Mouse (Mus musculus): ENCODE results near the gene Lin54. TPM values are rescaled to one million over a fixed set of nuclear protein-coding genes. Genes with fewer than 3 reads are reported as not detected.
"Not testable (repeated sequence)": the region's sequence is repeated elsewhere in the genome, so short reads cannot be mapped to it uniquely, and the experiment has no call there.

The Lin54 gene
- polyA plus RNA-seq, 1 experiment from 2014 or later = 14.6 TPM

GRCm38 (mm10) chr5:100437917-100438316, 62.5 kb downstream of the Lin54 start:
- 92% methylated on average over 5 of the region's 5 CpGs for WGBS
- H3K27ac ChIP-seq (ENCODE audit: poor library complexity, severe bottlenecking) = no peak overlapping the region

DNA sequence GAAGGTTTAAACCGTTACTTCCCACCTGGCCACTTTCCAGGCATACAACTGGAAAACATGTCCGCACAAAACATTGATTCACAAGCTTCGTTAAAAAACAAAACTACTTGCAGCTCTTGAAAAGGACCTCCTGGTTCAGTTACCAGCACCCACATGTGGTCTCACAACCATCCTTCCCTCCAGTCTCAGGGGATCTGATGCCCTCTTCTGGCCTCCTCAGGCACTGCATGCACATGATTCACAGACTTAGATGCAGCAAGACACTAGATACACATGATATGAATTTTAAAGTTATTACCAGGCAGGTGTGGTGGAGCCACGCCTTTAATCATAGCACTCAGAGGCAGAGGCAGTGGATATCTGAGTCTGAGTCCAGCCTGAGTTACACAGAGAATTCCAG, 63.4 kb downstream of the Lin54 start:
- Histone ChIP-seq H3K27me3 (replicated peaks) (no peaks in the 10 kb centered on the region), H3K9ac (no peak overlapping the region), H3K27ac (ENCODE audit: poor library complexity, severe bottlenecking) (no peak overlapping the region), H3K4me3 (no peak overlapping the region), H3K36me3 (peaks cover 20% of the 10 kb centered on the region), H3K9me3 (replicated peaks) (peaks cover 6% of the 10 kb centered on the region; the same call in 1 of the 2 replicates), H3K4me1 (replicated peaks) (no peaks in the 10 kb centered on the region), H3K4me2 (no peak overlapping the region)
- 94% methylated on average over 4 of the region's 4 CpGs for WGBS
- ATAC-seq (ENCODE audit: insufficient number of reproducible peaks, low FRiP score) = no peak

More at GRCm38 (mm10) chr5:100437917-100438316, 62.5 kb downstream of the Lin54 start:
- peaks cover 6% of the 10 kb centered on the region; the same call in 1 of the 2 replicates for H3K9me3 ChIP-seq (replicated peaks)
- no peaks in the 10 kb centered on the region for H3K27me3 ChIP-seq (replicated peaks)
- no peak overlapping the region for H3K4me3 ChIP-seq
- H3K4me2 ChIP-seq = no peak overlapping the region
- no peak for ATAC-seq (ENCODE audit: insufficient number of reproducible peaks, low FRiP score)
- no peaks in the 10 kb centered on the region for H3K4me1 ChIP-seq (replicated peaks)
- no peak overlapping the region for H3K9ac ChIP-seq
- peaks cover 21% of the 10 kb centered on the region for H3K36me3 ChIP-seq

GRCm38 (mm10) chr5:100430966-100431365, 69.5 kb downstream of the Lin54 start:
- Histone ChIP-seq H3K4me1 (replicated peaks) (peaks cover 35% of the 10 kb centered on the region), H3K9me3 (replicated peaks) (no peaks in the 10 kb centered on the region), H3K36me3 (peaks cover 22% of the 10 kb centered on the region), H3K4me3 (no peak overlapping the region), H3K9ac (no peak overlapping the region), H3K4me2 (no peak overlapping the region), H3K27me3 (replicated peaks) (no peaks in the 10 kb centered on the region), H3K27ac (ENCODE audit: poor library complexity, severe bottlenecking) (no peak overlapping the region)
- no peak for ATAC-seq (ENCODE audit: insufficient number of reproducible peaks, low FRiP score)
- 77% methylated on average over 2 of the region's 2 CpGs for WGBS

DNA sequence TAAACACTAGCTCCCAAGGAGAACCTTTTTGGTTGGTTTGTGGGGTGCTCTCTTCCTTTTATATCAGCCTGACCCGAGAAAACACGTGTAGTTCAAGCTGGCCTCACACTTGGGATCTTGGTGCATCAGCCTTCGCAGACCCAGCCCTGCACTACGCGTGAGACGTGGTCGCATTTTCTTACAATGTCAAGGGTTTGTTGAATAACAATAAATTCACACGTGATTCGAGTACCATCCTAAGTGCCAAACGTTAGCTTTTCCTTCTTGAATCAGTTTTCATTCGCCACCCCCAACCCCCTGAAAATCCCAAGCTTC, 70.4 kb downstream of the Lin54 start:
- peak overlapping the region; percentile 88 for H3K4me3 ChIP-seq
- no peak for ATAC-seq (ENCODE audit: insufficient number of reproducible peaks, low FRiP score)
- peaks cover 43% of the 10 kb centered on the region for H3K4me1 ChIP-seq (replicated peaks)
- peak overlapping the region; percentile 88 for H3K27ac ChIP-seq (ENCODE audit: poor library complexity, severe bottlenecking)
- peaks cover 31% of the 10 kb centered on the region for H3K36me3 ChIP-seq
- H3K4me2 ChIP-seq = peak overlapping the region; percentile 89
- 5% methylated on average over 11 of the region's 11 CpGs for WGBS
- no peaks in the 10 kb centered on the region for H3K27me3 ChIP-seq (replicated peaks)
- H3K9me3 ChIP-seq (replicated peaks) = no peaks in the 10 kb centered on the region
- H3K9ac ChIP-seq = peak overlapping the region; percentile 89

DNA sequence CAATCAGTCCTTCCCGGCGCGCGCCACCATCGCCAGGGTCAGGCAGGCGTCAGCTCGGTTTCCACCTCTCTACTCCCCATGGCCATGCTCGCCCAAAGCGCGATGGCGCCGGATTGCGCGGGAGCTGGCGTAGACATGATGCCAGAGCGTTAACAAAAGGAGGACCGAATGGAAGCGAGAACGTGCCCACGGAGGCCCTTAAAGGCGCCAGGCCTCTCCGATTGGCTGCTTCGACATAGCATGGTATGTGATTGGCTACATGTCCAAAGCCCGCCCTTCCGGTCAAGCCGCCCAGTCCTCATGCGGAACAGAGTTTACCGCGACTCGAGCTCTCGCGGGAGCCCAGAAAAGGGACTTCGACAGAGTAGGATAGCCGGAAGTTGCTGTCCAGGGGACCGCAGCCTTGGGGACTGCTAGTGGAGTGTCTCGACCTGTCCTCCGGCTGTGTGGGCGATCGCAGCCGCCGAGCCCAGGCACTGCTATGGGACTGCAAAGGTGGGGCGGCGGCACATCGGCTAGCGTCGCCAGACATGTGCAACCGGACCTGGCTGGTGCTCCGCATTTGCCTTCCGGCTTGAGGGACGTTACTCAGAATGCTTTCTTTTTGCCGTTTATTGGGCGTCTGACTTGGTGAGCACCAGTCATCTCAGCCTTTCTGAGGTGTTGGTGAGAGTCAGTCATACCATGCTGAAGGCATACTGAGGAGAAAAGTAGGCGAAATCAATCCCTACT, 70.9 kb downstream of the Lin54 start:
- under 1% methylated on average over 53 of the region's 53 CpGs for WGBS
- peaks cover 36% of the 10 kb centered on the region for H3K36me3 ChIP-seq
- peak overlapping the region; percentile 88 for H3K4me3 ChIP-seq
- peak; percentile 100 for ATAC-seq (ENCODE audit: insufficient number of reproducible peaks, low FRiP score)
- peak overlapping the region; percentile 91 for H3K27ac ChIP-seq (ENCODE audit: poor library complexity, severe bottlenecking)
- H3K27me3 ChIP-seq (replicated peaks) = no peaks in the 10 kb centered on the region
- no peaks in the 10 kb centered on the region for H3K9me3 ChIP-seq (replicated peaks)
- H3K4me1 ChIP-seq (replicated peaks) = peaks cover 49% of the 10 kb centered on the region
- H3K4me2 ChIP-seq = peak overlapping the region; percentile 89
- peak overlapping the region; percentile 89 for H3K9ac ChIP-seq

DNA sequence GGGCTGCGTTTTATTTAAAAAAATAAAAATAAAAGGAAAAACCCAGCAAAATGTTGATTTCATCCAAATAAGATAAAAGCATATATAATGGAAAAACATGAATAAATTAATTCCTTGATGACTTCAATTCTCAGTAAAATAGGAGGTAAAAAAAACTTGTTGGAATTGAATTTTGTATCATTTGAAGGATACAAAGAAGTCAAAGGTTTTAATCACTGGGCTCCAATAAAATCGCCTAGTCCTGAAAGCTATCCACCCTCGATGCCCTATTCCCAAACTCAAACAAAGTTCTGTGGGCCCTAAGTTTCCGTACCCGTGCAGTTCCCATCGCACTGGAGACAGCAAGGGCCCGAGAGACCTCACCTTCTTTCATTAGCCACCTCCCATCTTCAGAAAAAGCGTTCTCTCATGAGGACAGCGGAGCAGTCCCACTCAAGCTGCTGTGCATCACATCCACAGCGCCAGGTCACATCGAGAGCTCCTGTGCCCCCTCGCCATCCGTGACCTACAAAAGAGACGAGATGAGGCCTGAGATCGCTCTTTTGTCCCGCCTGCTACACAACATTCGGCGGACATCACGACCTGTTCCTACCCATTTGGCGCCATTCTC, 71.6 kb downstream of the Lin54 start:
- Histone ChIP-seq H3K27ac (ENCODE audit: poor library complexity, severe bottlenecking) (peak overlapping the region; percentile 91), H3K27me3 (replicated peaks) (no peaks in the 10 kb centered on the region), H3K4me1 (replicated peaks) (peaks cover 55% of the 10 kb centered on the region), H3K36me3 (peaks cover 42% of the 10 kb centered on the region), H3K9me3 (replicated peaks) (no peaks in the 10 kb centered on the region), H3K9ac (peak overlapping the region; percentile 88), H3K4me3 (peak overlapping the region; percentile 88), H3K4me2 (peak overlapping the region; percentile 89)
- ATAC-seq (ENCODE audit: insufficient number of reproducible peaks, low FRiP score) = peak; percentile 61
- 0% methylated on average over 20 of the region's 20 CpGs for WGBS

GRCm38 (mm10) chr5:100428031-100428733, 72.3 kb downstream of the Lin54 start:
- no peak for ATAC-seq (ENCODE audit: insufficient number of reproducible peaks, low FRiP score)
- Histone ChIP-seq H3K4me2 (peak overlapping the region; percentile 89), H3K27me3 (replicated peaks) (no peaks in the 10 kb centered on the region), H3K4me1 (replicated peaks) (peaks cover 61% of the 10 kb centered on the region), H3K36me3 (peaks cover 48% of the 10 kb centered on the region), H3K9me3 (replicated peaks) (no peaks in the 10 kb centered on the region), H3K27ac (ENCODE audit: poor library complexity, severe bottlenecking) (peak overlapping the region; percentile 26; the same call in 1 of the 2 replicates), H3K4me3 (peak overlapping the region; percentile 88), H3K9ac (peak overlapping the region; percentile 88)
- 6% methylated on average over 5 of the region's 5 CpGs for WGBS

DNA sequence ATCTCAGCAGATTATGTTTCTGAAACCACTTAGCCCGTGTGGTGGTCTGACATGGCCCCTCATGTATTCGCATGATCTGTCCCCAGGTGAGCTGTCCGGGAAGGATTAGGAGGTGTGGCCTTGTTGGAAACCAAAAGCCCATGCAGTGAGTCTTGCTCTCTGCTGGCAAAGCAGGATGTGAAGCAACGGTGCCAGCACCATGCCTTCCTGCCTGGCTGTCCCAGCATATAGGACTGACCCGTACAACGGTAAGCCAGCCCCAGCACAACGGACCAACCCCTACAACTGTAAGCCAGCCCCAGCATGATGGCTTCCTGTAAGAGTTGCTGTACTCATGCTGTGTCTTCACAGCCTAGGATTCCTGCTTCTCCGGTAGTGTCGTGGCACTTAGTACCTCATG, 73.2 kb downstream of the Lin54 start:
- Histone ChIP-seq H3K4me1 (replicated peaks) (peaks cover 69% of the 10 kb centered on the region), H3K4me3 (peak overlapping the region; percentile 88), H3K4me2 (peak overlapping the region; percentile 89), H3K27me3 (replicated peaks) (no peaks in the 10 kb centered on the region), H3K36me3 (peaks cover 57% of the 10 kb centered on the region), H3K9me3 (replicated peaks) (no peaks in the 10 kb centered on the region), H3K27ac (ENCODE audit: poor library complexity, severe bottlenecking) (no peak overlapping the region), H3K9ac (peak overlapping the region; percentile 59)
- WGBS = 67% methylated on average over 9 of the region's 9 CpGs
- no peak for ATAC-seq (ENCODE audit: insufficient number of reproducible peaks, low FRiP score)

DNA sequence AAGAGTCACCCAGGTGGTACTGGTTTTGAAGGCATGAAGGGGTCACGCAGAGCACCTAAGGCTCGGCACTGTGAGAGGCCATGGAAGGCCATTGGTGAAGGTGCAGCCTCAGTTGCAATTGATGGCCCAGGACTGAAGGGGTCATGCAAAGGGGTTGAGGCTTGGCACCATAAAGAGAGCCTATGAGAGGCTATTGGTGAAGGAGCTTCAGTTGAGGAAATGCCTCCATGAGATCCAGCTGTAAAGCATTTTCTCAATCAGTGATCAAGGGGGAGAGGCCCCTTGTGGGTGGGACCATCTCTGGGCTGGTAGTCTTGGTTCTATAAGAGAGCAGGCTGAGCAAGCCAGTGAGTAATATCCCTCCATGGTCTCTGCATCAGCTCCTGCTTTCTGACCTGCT, 74.6 kb downstream of the Lin54 start:
- H3K4me2 ChIP-seq; H3K27ac ChIP-seq (ENCODE audit: poor library complexity, severe bottlenecking); H3K9ac ChIP-seq; H3K9me3 ChIP-seq (replicated peaks); H3K4me3 ChIP-seq; H3K27me3 ChIP-seq (replicated peaks); ATAC-seq (ENCODE audit: insufficient number of reproducible peaks, low FRiP score): not testable (repeated sequence)
- H3K36me3 ChIP-seq = peaks cover 68% of the 10 kb centered on the region
- peaks cover 67% of the 10 kb centered on the region for H3K4me1 ChIP-seq (replicated peaks)
- 89% methylated on average over 2 of the region's 2 CpGs for WGBS

GRCm38 (mm10) chr5:100424252-100424651, 76.2 kb downstream of the Lin54 start:
- Histone ChIP-seq H3K9me3 (replicated peaks) (no peaks in the 10 kb centered on the region), H3K9ac (0 out of 2 replicates have a peak overlapping the region, but pooled peaks have one; percentile 7), H3K4me3 (0 out of 2 replicates have a peak overlapping the region, but pooled peaks have one; percentile 1), H3K4me1 (replicated peaks) (peaks cover 58% of the 10 kb centered on the region), H3K27me3 (replicated peaks) (no peaks in the 10 kb centered on the region), H3K27ac (ENCODE audit: poor library complexity, severe bottlenecking) (no peak overlapping the region), H3K4me2 (peak overlapping the region; percentile 41), H3K36me3 (peaks cover 84% of the 10 kb centered on the region)
- 84% methylated on average over 3 of the region's 3 CpGs for WGBS
- no peak for ATAC-seq (ENCODE audit: insufficient number of reproducible peaks, low FRiP score)

DNA sequence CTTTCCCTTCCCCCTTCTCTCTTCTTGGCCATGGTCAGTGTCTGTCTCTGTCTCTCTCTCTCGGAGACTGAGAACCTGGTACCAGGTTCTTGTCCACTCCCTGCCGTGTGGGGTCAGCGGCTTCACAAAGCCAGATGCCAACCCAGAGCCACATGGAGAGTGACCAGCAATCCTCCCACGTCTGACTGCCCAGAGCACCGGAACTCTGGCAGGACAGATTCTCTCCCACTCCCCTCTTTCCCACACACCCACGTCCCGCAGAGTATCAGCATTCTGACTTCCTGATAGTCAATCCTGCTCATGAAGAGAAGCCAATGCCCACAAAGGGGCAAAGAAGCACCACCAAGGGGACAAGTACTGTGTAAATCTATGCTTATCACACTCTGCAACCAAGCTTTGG, 76.8 kb downstream of the Lin54 start:
- Histone ChIP-seq H3K9me3 (replicated peaks) (no peaks in the 10 kb centered on the region), H3K9ac (no peak overlapping the region), H3K27ac (ENCODE audit: poor library complexity, severe bottlenecking) (no peak overlapping the region; the same call in 1 of the 2 replicates), H3K4me2 (peak overlapping the region; percentile 41), H3K27me3 (replicated peaks) (no peaks in the 10 kb centered on the region), H3K4me3 (no peak overlapping the region), H3K4me1 (replicated peaks) (peaks cover 58% of the 10 kb centered on the region), H3K36me3 (peaks cover 90% of the 10 kb centered on the region)
- 67% methylated on average over 7 of the region's 7 CpGs for WGBS
- no peak for ATAC-seq (ENCODE audit: insufficient number of reproducible peaks, low FRiP score)
